Mouse (Mus musculus) ES-E14 (cell line): ENCODE results near the gene Orc2. TPM values are rescaled to one million over a fixed set of nuclear protein-coding genes. Genes with fewer than 3 reads are reported as not detected.

ENCODE experiments used
- DNase-seq: peaks from one replicate; pipeline ENCODE4 v3.0.0-alpha.2; 2013; ENCODE audit warnings: low read depth, low spot score
- H3K27ac ChIP-seq: 2 replicates; pipeline ENCODE4 v1.5.1; 2012; ENCODE audit warnings: low read depth, mild to moderate bottlenecking, low read length, moderate library complexity, mixed read lengths; ENCODE audit not compliant: poor library complexity, insufficient read depth, severe bottlenecking
- H3K36me3 ChIP-seq: 2 replicates; pipeline ENCODE4 v1.6.1; 2012; ENCODE audit warnings: mild to moderate bottlenecking, low read length, moderate library complexity, mixed read lengths; ENCODE audit not compliant: control insufficient read depth, poor library complexity, insufficient read depth, severe bottlenecking
- H3K4me1 ChIP-seq, 2 experiments: fragments of 150-350 bp in 1 of 2; sonication (generic) in 1 of 2; 2 replicates each; pipeline ENCODE4 v1.6.1; 2012; ENCODE audit warnings: low read length in 2 of 2, mild to moderate bottlenecking in 1 of 2, mixed read lengths in 1 of 2; ENCODE audit not compliant: control insufficient read depth in 2 of 2, insufficient read depth in 2 of 2, poor library complexity in 1 of 2
- H3K4me3 ChIP-seq, 2 experiments: fragments of 150-350 bp in 1 of 2; sonication (generic) in 1 of 2; 2 replicates each; pipeline ENCODE4 v1.5.1; 2012; ENCODE audit warnings: low read length in 2 of 2, low read depth in 1 of 2, mild to moderate bottlenecking in 1 of 2, mixed read lengths in 1 of 2; ENCODE audit not compliant: insufficient read depth in 1 of 2, poor library complexity in 1 of 2, severe bottlenecking in 1 of 2
- H3K9ac ChIP-seq: 2 replicates; pipeline ENCODE4 v1.6.1; 2012; ENCODE audit warnings: low read depth, mild to moderate bottlenecking, low read length, mixed read lengths; ENCODE audit not compliant: poor library complexity, insufficient read depth, severe bottlenecking
- H3K9me3 ChIP-seq: fragments of 150-350 bp; sonication (generic); 2 replicates; pipeline ENCODE4 v1.6.1; 2012; ENCODE audit warnings: low read depth, mild to moderate bottlenecking, low read length; ENCODE audit not compliant: control insufficient read depth, insufficient read depth
- CHD2 ChIP-seq: IDR thresholded peaks from 2 replicates; pipeline ENCODE4 v1.6.1; 2014; ENCODE audit warnings: mild to moderate bottlenecking, low read depth, low read length, inconsistent platforms
- HCFC1 ChIP-seq: IDR thresholded peaks from 2 replicates; pipeline ENCODE4 v1.6.1; 2012; ENCODE audit warnings: low read length, inconsistent platforms, borderline replicate concordance; ENCODE audit not compliant: insufficient read depth
- MAFK ChIP-seq: IDR thresholded peaks from 2 replicates; pipeline ENCODE4 v1.6.1; 2014; ENCODE audit warnings: mild to moderate bottlenecking, low read depth, low read length, inconsistent platforms; ENCODE audit not compliant: insufficient read depth
- ZC3H11A ChIP-seq: IDR thresholded peaks from 2 replicates; pipeline ENCODE4 v1.6.1; 2012; ENCODE audit warnings: low read depth, mild to moderate bottlenecking, inconsistent platforms, low read length, borderline replicate concordance
- ZNF384 ChIP-seq: IDR thresholded peaks from 2 replicates; pipeline ENCODE4 v1.6.1; 2012; ENCODE audit warnings: low read depth, low read length, inconsistent platforms
- in situ Hi-C, 2 experiments: fragments of 600-800 bp; cut with MboI; formaldehyde crosslinking; loops; one replicate each; pipeline ENCODE4 v1.15.1; 2025; ENCODE audit warnings: low sequenced_read_pairs in 2 of 2, inconsistent platforms in 1 of 2; ENCODE audit not compliant: unreplicated experiment in 2 of 2
- total RNA-seq: library from RNA; depleted of rRNA; stranded (reverse); fragments of 300-350 nt; gene quantifications from 2 replicates; pipeline ENCODE4 v1.2.3, GENCODE M21; 2012

The Orc2 gene
- total RNA-seq, 1 experiment, result 71.3 TPM

DNA sequence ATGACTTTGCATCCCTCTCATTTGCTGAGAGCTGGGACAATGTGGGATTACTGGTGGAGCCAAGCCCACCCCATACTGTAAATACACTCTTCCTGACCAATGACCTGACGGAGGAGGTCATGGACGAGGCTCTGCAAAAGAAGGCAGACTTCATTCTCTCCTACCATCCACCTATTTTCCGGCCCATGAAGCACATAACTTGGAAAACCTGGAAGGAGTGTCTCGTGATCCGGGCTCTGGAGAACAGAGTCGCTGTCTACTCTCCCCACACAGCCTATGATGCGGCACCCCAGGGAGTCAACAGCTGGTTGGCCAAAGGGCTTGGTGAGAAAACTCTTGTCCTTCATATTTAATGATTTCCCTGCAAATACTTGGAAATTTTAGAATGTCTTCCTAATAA is 57.1 kb downstream of the Orc2 start:
- peaks cover 0 to 7% of the 10 kb centered on the region in 2 experiments; a peak in 1 of 4 replicates for H3K4me1 ChIP-seq
- no peak overlapping the region for H3K9ac ChIP-seq
- no peak overlapping the region for H3K27ac ChIP-seq
- H3K36me3 ChIP-seq, result peaks cover 22% of the 10 kb centered on the region; the same call in 1 of the 2 replicates
- in situ Hi-C loops, result no loop called here
- no peak for DNase-seq
- no peaks in the 10 kb centered on the region for H3K9me3 ChIP-seq
- no peak overlapping the region for H3K4me3 ChIP-seq
- no peak for TF ChIP-seq MAFK
- no peak for TF ChIP-seq ZNF384
- TF ChIP-seq ZC3H11A, result no peak
- no peak for TF ChIP-seq HCFC1
- TF ChIP-seq CHD2, result no peak

- H3K36me3 ChIP-seq, result peaks cover 23% of the 10 kb centered on the region
- peaks cover 0 to 7% of the 10 kb centered on the region in 2 experiments; a peak in 1 of 4 replicates for H3K4me1 ChIP-seq
- H3K27ac ChIP-seq, result no peak overlapping the region; the same call in 1 of the 2 replicates
- H3K9ac ChIP-seq, result peak overlapping the region; percentile 86
- H3K9me3 ChIP-seq, result no peaks in the 10 kb centered on the region
- DNase-seq, result no peak
- in situ Hi-C loops, result no loop called here
- H3K4me3 ChIP-seq, result peak overlapping the region; percentile 89 to 98
- TF ChIP-seq ZNF384 (no peak), ZC3H11A (no peak), HCFC1 (no peak), MAFK (no peak), CHD2 (no peak)
Measured at GRCm38 (mm10) chr1:58445861-58446260, 59.0 kb downstream of the Orc2 start.

DNA sequence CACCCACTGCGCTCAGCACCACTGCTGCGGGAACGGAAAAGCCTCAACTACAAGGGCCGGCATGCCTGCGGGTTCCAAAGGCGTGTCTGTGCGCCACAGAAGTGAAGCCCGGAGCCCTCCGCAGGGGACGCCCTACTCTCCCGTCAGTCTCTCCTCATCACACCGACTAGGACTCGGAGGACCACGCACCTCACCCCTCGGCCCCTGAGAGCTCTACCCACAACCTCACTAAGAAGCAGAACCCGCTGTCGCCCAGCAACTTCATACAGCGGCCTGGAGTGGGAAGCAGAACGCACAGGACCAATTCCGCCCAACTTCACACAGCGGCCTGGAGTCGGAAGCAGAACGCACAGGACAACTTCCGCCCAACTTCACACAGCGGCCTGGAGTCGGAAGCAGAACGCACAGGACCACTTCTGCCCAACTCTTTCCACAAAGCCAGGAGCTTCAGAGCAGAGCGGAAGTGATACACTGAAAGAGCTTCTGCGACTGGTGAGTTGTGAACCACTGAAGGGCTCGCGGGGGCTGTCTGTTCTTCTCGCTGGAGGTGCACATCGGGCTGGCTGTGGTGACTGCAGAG is 59.7 kb downstream of the Orc2 start, which contains the start of the genes Nif3l1 and Ppil3:
Gene Nif3l1, plus strand, starts transcription at position 9 of the 580 bp plus-strand sequence.
Gene Ppil3, minus strand, starts transcription at position 344 of the 580 bp plus-strand sequence.
- peaks cover 22% of the 10 kb centered on the region for H3K36me3 ChIP-seq
- TF ChIP-seq MAFK (no peak), CHD2 (peak; percentile 32; the same call in 1 of the 2 replicates), ZNF384 (no peak), HCFC1 (peak; percentile 87), ZC3H11A (no peak)

DNA sequence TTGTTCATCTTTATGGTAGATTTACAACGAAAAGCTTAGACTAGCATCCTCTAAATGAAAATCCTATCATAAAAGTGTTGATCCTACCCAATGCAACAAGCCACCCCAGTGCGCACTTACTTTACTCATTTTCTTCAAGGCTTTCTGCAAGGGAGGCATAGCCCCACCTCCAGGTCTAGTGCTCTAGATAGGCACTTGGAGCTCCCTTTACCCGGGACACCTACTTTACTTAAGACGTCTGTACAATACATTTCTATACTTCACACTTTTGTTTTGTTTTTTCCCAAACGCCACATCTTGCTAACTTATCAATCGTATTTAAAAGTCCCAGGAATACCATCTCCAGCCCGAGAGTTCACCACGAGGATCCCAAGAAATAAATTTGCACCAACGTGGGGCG is 60.2 kb downstream of the Orc2 start:
- no peaks in the 10 kb centered on the region for H3K9me3 ChIP-seq
- peaks cover 0 to 7% of the 10 kb centered on the region in 2 experiments; a peak in 1 of 4 replicates for H3K4me1 ChIP-seq
- DNase-seq, result no peak
- H3K4me3 ChIP-seq, result peak overlapping the region; percentile 89 to 98
- H3K27ac ChIP-seq, result peak overlapping the region; percentile 54; the same call in 1 of the 2 replicates
- peak overlapping the region; percentile 95 for H3K9ac ChIP-seq
- TF ChIP-seq ZC3H11A (no peak), ZNF384 (no peak), HCFC1 (no peak), CHD2 (no peak), MAFK (no peak)
- peaks cover 22% of the 10 kb centered on the region for H3K36me3 ChIP-seq
- in situ Hi-C loops, result no loop called here

More for the DNA sequence above, 59.7 kb downstream of the Orc2 start, which contains the start of the genes Nif3l1 and Ppil3:
- H3K9me3 ChIP-seq, result no peaks in the 10 kb centered on the region
- peak; percentile 78 for DNase-seq
- peaks cover 0 to 7% of the 10 kb centered on the region in 2 experiments; a peak in 1 of 4 replicates for H3K4me1 ChIP-seq
- H3K9ac ChIP-seq, result peak within 1 kb of the TSS; percentile 95
- H3K4me3 ChIP-seq, result peak within 1 kb of the TSS; percentile 89 to 98
- in situ Hi-C loops, result no loop called here
- H3K27ac ChIP-seq, result peak within 1 kb of the TSS; percentile 54
